Mouse (Mus musculus): Measurements from ENCODE around the gene Cog2. TPM values are rescaled to one million over a fixed set of nuclear protein-coding genes. Genes with fewer than 3 reads are reported as not detected.
A peak's percentile ranks its signal among the peaks of the same experiment; 100 is the strongest.

Gene Cog2
- polyA plus RNA-seq, 1 experiment, result 27.0 TPM

GRCm38 (mm10) chr8:124508321-124508695, 12.3 kb upstream of the Cog2 start:
- peak overlapping the region; percentile 98 for H3K27ac ChIP-seq (ENCODE audit: insufficient read depth, low read length)
- H3K4me1 ChIP-seq (ENCODE audit: control insufficient read depth, insufficient read depth, low read length), result peaks cover 7% of the 10 kb centered on the region
- no peak overlapping the region for H3K4me3 ChIP-seq (ENCODE audit: insufficient read depth, low read length)
- TF ChIP-seq CTCF (IDR thresholded peaks at IDR 0.05; ENCODE audit: extremely low read depth, insufficient read depth, low read length) (no peak), POLR2A (IDR thresholded peaks at IDR 0.05; ENCODE audit: extremely low read depth, insufficient read depth, low read length) (no peak)

- Histone ChIP-seq H3K4me3 (ENCODE audit: insufficient read depth, low read length) (no peak overlapping the region), H3K27ac (ENCODE audit: insufficient read depth, low read length) (peak overlapping the region; percentile 66), H3K4me1 (ENCODE audit: control insufficient read depth, insufficient read depth, low read length) (peaks cover 7% of the 10 kb centered on the region)
- TF ChIP-seq POLR2A (IDR thresholded peaks at IDR 0.05; ENCODE audit: extremely low read depth, insufficient read depth, low read length) (no peak), CTCF (IDR thresholded peaks at IDR 0.05; ENCODE audit: extremely low read depth, insufficient read depth, low read length) (no peak)
These were observed 11.4 kb upstream of the Cog2 start for GRCm38 (mm10) chr8:124509156-124509555.

DNA sequence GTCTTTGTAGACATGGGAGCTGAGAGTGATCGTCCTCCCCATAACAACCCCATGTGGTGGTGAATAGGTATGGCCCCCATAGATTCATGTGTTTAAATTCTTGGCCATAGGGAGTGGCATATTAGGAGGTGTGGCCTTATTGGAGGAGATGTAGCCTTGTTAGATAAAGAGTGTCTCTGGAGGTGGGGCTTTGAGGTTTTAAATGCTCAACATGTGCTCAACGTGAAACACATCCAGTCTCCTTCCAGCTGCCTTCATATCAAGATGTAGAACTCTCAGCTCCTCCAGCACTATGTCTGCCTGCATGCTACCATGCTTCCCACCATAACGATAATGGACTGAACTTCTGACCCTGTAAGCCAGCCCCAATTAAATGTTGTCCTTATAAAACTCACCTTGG, 4.5 kb upstream of the Cog2 start:
- Histone ChIP-seq H3K4me3 (ENCODE audit: insufficient read depth, low read length) (no peak overlapping the region), H3K27ac (ENCODE audit: insufficient read depth, low read length) (peak overlapping the region; percentile 81), H3K4me1 (ENCODE audit: control insufficient read depth, insufficient read depth, low read length) (peaks cover 11% of the 10 kb centered on the region)
- TF ChIP-seq POLR2A (IDR thresholded peaks at IDR 0.05; ENCODE audit: extremely low read depth, insufficient read depth, low read length) (no peak), CTCF (IDR thresholded peaks at IDR 0.05; ENCODE audit: extremely low read depth, insufficient read depth, low read length) (no peak)

GRCm38 (mm10) chr8:124516525-124516924, 4.0 kb upstream of the Cog2 start:
- Histone ChIP-seq H3K4me3 (ENCODE audit: insufficient read depth, low read length) (no peak overlapping the region), H3K4me1 (ENCODE audit: control insufficient read depth, insufficient read depth, low read length) (peaks cover 14% of the 10 kb centered on the region), H3K27ac (ENCODE audit: insufficient read depth, low read length) (peak overlapping the region; percentile 81)
- TF ChIP-seq CTCF (IDR thresholded peaks at IDR 0.05; ENCODE audit: extremely low read depth, insufficient read depth, low read length), result no peak
- no peak for TF ChIP-seq POLR2A (IDR thresholded peaks at IDR 0.05; ENCODE audit: extremely low read depth, insufficient read depth, low read length)

GRCm38 (mm10) chr8:124517142-124517541, 3.4 kb upstream of the Cog2 start:
- peak overlapping the region; percentile 67 for H3K27ac ChIP-seq (ENCODE audit: insufficient read depth, low read length)
- peaks cover 18% of the 10 kb centered on the region for H3K4me1 ChIP-seq (ENCODE audit: control insufficient read depth, insufficient read depth, low read length)
- H3K4me3 ChIP-seq (ENCODE audit: insufficient read depth, low read length), result no peak overlapping the region
- TF ChIP-seq CTCF (IDR thresholded peaks at IDR 0.05; ENCODE audit: extremely low read depth, insufficient read depth, low read length) (no peak), POLR2A (IDR thresholded peaks at IDR 0.05; ENCODE audit: extremely low read depth, insufficient read depth, low read length) (no peak)

- TF ChIP-seq CTCF (IDR thresholded peaks at IDR 0.05; ENCODE audit: extremely low read depth, insufficient read depth, low read length), result no peak
- TF ChIP-seq POLR2A (IDR thresholded peaks at IDR 0.05; ENCODE audit: extremely low read depth, insufficient read depth, low read length), result no peak
- H3K4me3 ChIP-seq (ENCODE audit: insufficient read depth, low read length), result peak overlapping the region; percentile 89; the same call in 1 of the 2 replicates
- H3K27ac ChIP-seq (ENCODE audit: insufficient read depth, low read length), result no peak overlapping the region
- H3K4me1 ChIP-seq (ENCODE audit: control insufficient read depth, insufficient read depth, low read length), result peaks cover 14% of the 10 kb centered on the region
These were observed 1.4 kb downstream of the Cog2 start for GRCm38 (mm10) chr8:124521946-124522345.

GRCm38 (mm10) chr8:124526261-124526660, 5.7 kb downstream of the Cog2 start:
- TF ChIP-seq CTCF (IDR thresholded peaks at IDR 0.05; ENCODE audit: extremely low read depth, insufficient read depth, low read length) (no peak), POLR2A (IDR thresholded peaks at IDR 0.05; ENCODE audit: extremely low read depth, insufficient read depth, low read length) (no peak)
- Histone ChIP-seq H3K4me1 (ENCODE audit: control insufficient read depth, insufficient read depth, low read length) (peaks cover 17% of the 10 kb centered on the region), H3K4me3 (ENCODE audit: insufficient read depth, low read length) (no peak overlapping the region), H3K27ac (ENCODE audit: insufficient read depth, low read length) (no peak overlapping the region)

DNA sequence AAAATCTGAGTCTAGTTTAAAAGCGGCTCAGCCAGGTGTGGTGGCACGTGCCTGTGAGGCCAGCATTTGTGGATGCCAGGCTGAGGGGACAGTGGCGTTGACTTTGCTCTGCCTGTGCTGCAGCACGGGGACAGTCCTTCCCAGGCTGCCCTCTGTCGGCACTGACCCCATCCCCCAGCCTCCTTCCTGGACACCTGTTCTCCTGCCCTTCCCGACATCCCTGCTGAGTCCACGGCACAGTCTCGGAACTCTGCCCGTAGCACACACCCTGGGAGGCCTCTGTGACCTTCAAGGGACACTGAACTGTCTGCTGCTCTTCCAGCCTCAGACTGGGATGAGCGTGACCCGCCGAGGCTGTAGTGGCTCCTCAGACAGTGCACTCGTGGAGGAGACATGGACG, 9.5 kb downstream of the Cog2 start:
- no peak overlapping the region for H3K4me3 ChIP-seq (ENCODE audit: insufficient read depth, low read length)
- TF ChIP-seq POLR2A (IDR thresholded peaks at IDR 0.05; ENCODE audit: extremely low read depth, insufficient read depth, low read length) (no peak), CTCF (IDR thresholded peaks at IDR 0.05; ENCODE audit: extremely low read depth, insufficient read depth, low read length) (no peak)
- peaks cover 9% of the 10 kb centered on the region for H3K4me1 ChIP-seq (ENCODE audit: control insufficient read depth, insufficient read depth, low read length)
- peak overlapping the region; percentile 7; the same call in 1 of the 2 replicates for H3K27ac ChIP-seq (ENCODE audit: insufficient read depth, low read length)

- peaks cover 9% of the 10 kb centered on the region for H3K4me1 ChIP-seq (ENCODE audit: control insufficient read depth, insufficient read depth, low read length)
- no peak overlapping the region for H3K4me3 ChIP-seq (ENCODE audit: insufficient read depth, low read length)
- no peak for TF ChIP-seq POLR2A (IDR thresholded peaks at IDR 0.05; ENCODE audit: extremely low read depth, insufficient read depth, low read length)
- no peak for TF ChIP-seq CTCF (IDR thresholded peaks at IDR 0.05; ENCODE audit: extremely low read depth, insufficient read depth, low read length)
- peak overlapping the region; percentile 39; the same call in 1 of the 2 replicates for H3K27ac ChIP-seq (ENCODE audit: insufficient read depth, low read length)
These were observed 10.0 kb downstream of the Cog2 start for GRCm38 (mm10) chr8:124530556-124530955.

DNA sequence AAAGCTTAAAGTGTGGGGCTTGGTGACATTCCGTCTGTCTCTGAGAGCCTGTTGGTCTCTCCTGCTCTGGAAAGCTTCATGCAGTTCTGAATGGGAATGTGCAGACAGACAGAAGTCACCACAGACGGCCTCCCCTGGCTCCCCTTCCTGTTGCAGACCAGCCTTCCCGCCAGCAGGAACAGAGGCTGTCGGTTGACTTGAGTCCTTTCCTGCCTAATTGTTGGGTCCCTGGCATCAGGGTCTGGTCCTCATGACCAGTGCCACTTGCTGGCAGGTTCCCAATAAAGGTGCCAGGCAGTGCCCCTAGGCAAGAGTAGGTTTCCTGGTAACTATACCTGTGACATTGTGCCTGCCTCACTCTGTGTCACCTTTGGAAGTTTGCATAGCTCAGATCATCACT, 10.4 kb downstream of the Cog2 start:
- TF ChIP-seq CTCF (IDR thresholded peaks at IDR 0.05; ENCODE audit: extremely low read depth, insufficient read depth, low read length) (no peak), POLR2A (IDR thresholded peaks at IDR 0.05; ENCODE audit: extremely low read depth, insufficient read depth, low read length) (no peak)
- peak overlapping the region; percentile 39; the same call in 1 of the 2 replicates for H3K27ac ChIP-seq (ENCODE audit: insufficient read depth, low read length)
- peaks cover 9% of the 10 kb centered on the region for H3K4me1 ChIP-seq (ENCODE audit: control insufficient read depth, insufficient read depth, low read length)
- no peak overlapping the region for H3K4me3 ChIP-seq (ENCODE audit: insufficient read depth, low read length)

All from cortical plate, adult 2 months (tissue).